Mouse (Mus musculus) cerebellum, postnatal 25 days (tissue): Measurements from ENCODE around the gene Got2.

Experiments used
- DNase-seq, 2 experiments: peaks; one replicate each; pipeline ENCODE4 v3.0.0; 2021; ENCODE audit warnings: mixed read lengths in 2 of 2

Gene Got2

GRCm38 (mm10) chr8:95817597-95817996, 70.8 kb downstream of the Got2 start:
- DNase-seq = no peak

- no peak for DNase-seq
Observed at GRCm38 (mm10) chr8:95816044-95816708, 72.2 kb downstream of the Got2 start.
